Mouse (Mus musculus) small intestine, adult 2 months (tissue): ENCODE measurements around the gene Baz2b. TPM values are rescaled to one million over a fixed set of nuclear protein-coding genes. Genes with fewer than 3 reads are reported as not detected.

Experiments
- H3K27ac ChIP-seq: fragments of 200-500 bp; 2 replicates; pipeline ENCODE4 v1.5.1; 2012; ENCODE audit warnings: low read depth, low read length, control low read depth, inconsistent platforms; ENCODE audit not compliant: insufficient read depth
- H3K27me3 ChIP-seq: fragments of 200-500 bp; 2 replicates; pipeline ENCODE4 v1.6.1; 2012; ENCODE audit warnings: mild to moderate bottlenecking, moderate library complexity, low read length, inconsistent platforms; ENCODE audit not compliant: control insufficient read depth, insufficient read depth
- H3K36me3 ChIP-seq: fragments of 200-500 bp; 2 replicates; pipeline ENCODE4 v1.6.1; 2012; ENCODE audit warnings: mild to moderate bottlenecking, low read length, control low read depth, inconsistent platforms; ENCODE audit not compliant: control insufficient read depth, insufficient read depth
- H3K4me1 ChIP-seq: fragments of 200-500 bp; 2 replicates; pipeline ENCODE4 v1.6.1; 2012; ENCODE audit warnings: low read length, inconsistent platforms, mixed read lengths; ENCODE audit not compliant: control insufficient read depth, insufficient read depth, insufficient read length
- H3K4me3 ChIP-seq: fragments of 200-500 bp; 2 replicates; pipeline ENCODE4 v1.5.1; 2012; ENCODE audit warnings: low read depth, mild to moderate bottlenecking, control low read depth, inconsistent platforms, low read length, moderate library complexity
- CTCF ChIP-seq: fragments of 200-500 bp; IDR thresholded peaks from 2 replicates; pipeline ENCODE4 v1.5.1; 2012; ENCODE audit warnings: low read depth, mild to moderate bottlenecking, control low read depth, inconsistent platforms, low read length, moderate library complexity, mixed read lengths; ENCODE audit not compliant: insufficient replicate concordance, insufficient read length; ENCODE audit errors: extremely low read depth
- POLR2A ChIP-seq: fragments of 200-500 bp; IDR thresholded peaks from 2 replicates; pipeline ENCODE4 v1.6.1; 2012; ENCODE audit warnings: low read depth, mild to moderate bottlenecking, control low read depth, inconsistent platforms, low read length, moderate library complexity
- WGBS: fragments of 180-500 bp; shearing (Covaris S2); methylation state at CpG from one replicate; pipeline ENCODE4 v1.1.7; 2018; 5-methylcytosine and 5-hydroxymethylcytosine counted together
- polyA plus RNA-seq: library from polyadenylated mRNA; depleted of rRNA; stranded (reverse); fragments of >200 nt; gene quantifications from 2 replicates; pipeline ENCODE4 v1.2.3, GENCODE M21; 2012

Gene Baz2b
- polyA plus RNA-seq, 1 experiment: 9.9 TPM

DNA sequence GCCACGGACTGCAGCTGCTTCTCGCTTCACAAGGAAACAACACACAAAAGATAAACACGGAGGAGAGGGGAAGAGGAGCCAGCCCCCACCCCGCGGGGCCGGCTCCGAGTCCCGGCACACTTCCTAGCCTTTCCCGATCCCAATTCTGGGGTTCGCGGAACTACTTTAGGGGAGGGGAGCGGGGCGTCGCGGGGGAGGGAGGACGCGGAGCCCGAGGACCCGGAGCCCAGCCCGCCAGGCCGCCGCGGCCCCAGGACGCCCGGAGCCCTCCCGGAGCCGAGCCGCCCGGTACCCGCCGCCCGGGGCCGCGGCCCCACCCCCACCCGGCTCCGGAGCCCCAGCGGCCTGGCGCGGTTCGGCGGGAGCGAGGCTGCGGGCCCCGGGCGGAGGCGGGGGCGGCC is 85.0 kb downstream of the Baz2b start:
- TF ChIP-seq CTCF (no peak), POLR2A (no peak; the same call in 1 of the 2 replicates)
- Histone ChIP-seq H3K27ac (peak overlapping the region; percentile 91), H3K36me3 (no peaks in the 10 kb centered on the region), H3K4me1 (peaks cover 3% of the 10 kb centered on the region; the same call in 1 of the 2 replicates), H3K4me3 (peak overlapping the region; percentile 76), H3K27me3 (no peaks in the 10 kb centered on the region)
- 3% methylated on average over 37 of the region's 47 CpGs for WGBS

DNA sequence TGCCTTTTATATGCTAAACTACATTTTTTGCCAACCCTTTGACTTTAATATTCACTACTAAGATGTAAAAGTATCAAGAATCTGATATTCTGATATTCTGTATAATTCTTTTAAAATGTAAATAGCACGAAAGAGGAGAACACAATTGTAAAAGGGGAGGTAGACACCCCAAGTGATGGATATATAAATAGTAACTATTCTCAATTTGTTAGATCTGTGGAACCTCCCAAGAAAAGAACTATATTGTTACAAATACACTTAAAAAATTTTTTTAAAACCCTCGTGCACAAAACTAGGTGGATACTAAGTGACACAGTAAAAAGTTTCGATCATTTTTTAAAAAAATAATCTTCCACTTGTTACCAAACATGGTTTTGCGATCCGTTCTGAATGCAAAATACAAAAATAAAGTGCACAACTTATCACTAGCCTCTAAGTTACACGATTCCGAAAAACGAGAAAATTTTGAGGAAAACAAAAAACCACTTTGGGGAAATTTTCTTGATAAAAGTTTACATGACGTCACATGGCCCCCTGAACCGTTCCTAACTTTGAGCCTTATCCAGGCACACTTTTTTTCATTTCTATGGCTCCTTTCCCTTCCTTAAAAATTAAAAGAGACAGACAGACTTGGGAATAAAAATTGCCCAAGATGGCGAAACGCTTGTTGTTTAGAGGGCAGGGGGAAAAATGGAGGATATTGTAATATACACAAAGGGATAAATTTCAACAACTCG is 85.6 kb downstream of the Baz2b start:
- no peaks in the 10 kb centered on the region for H3K36me3 ChIP-seq
- H3K4me1 ChIP-seq: peaks cover 3% of the 10 kb centered on the region; the same call in 1 of the 2 replicates
- peak overlapping the region; percentile 90 for H3K27ac ChIP-seq
- H3K4me3 ChIP-seq: peak overlapping the region; percentile 76
- 2% methylated on average over 13 of the region's 13 CpGs for WGBS
- TF ChIP-seq POLR2A (no peak), CTCF (no peak)
- no peaks in the 10 kb centered on the region for H3K27me3 ChIP-seq

DNA sequence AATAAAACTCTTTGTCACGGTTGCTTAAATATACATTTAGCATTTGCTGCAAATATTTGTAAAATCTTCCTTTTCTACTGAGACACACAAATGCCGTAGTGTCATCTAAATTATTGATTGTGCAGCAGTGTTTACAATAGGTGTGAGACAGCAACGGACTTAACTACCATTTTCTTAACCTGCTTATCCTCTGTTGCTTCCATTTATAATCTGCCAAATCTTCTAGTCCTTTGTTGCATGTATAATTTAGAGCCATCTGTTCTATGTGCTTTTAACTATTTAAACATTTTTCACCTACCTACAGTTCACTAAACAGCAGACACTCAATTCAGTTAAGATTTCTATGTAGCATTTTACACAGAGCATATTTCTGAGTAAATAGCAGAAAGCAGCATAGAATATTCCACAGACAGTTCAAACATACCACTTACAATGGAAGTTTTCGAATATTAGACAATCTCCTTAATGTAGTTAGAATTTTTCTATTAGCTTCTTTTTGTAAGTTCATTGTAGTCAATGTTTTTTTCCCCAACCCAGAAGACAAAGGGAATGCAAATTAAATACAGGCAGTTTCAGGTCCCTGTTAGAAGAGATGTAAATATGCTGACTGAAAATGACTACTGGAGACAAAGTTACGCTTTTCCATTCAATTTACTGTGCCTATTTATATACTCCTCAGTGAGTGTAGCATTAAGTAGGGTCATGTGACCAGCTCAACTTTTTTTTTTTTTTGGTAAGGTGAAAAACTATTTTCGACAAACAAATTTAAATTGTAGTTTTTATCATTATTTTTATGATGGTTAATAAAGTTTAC is 86.4 kb downstream of the Baz2b start:
- Histone ChIP-seq H3K36me3 (no peaks in the 10 kb centered on the region), H3K4me1 (peaks cover 3% of the 10 kb centered on the region; the same call in 1 of the 2 replicates), H3K27me3 (no peaks in the 10 kb centered on the region), H3K27ac (no peak overlapping the region), H3K4me3 (no peak overlapping the region)
- no peak for TF ChIP-seq CTCF
- no peak for TF ChIP-seq POLR2A
- WGBS: 16% methylated on average over 6 of the region's 6 CpGs

DNA sequence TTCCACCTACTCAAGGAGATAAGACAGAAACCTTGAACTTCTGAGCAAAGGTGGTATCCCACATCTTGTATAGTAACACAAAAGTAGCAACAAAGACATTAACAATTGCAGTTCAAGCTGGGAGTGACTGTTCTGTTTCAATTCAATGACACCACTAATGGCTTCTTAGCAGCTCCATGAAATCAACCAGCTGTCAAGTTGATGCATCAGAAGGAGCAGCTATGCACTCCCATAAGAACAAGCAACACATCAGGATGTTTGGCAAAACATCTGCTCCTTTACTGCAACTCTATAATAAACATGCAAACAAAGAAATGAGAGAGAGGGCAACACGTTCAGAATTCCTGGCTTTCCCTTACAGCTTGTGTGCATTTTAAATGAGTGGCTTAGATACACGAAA is 87.5 kb downstream of the Baz2b start:
- TF ChIP-seq POLR2A (no peak), CTCF (no peak)
- WGBS: 25% methylated on average over 2 of the region's 2 CpGs
- H3K4me3 ChIP-seq: no peak overlapping the region
- H3K36me3 ChIP-seq: no peaks in the 10 kb centered on the region
- peaks cover 3% of the 10 kb centered on the region; the same call in 1 of the 2 replicates for H3K4me1 ChIP-seq
- no peaks in the 10 kb centered on the region for H3K27me3 ChIP-seq
- peak overlapping the region; percentile 48 for H3K27ac ChIP-seq

GRCm38 (mm10) chr2:60120681-60121080 is 89.0 kb downstream of the Baz2b start:
- H3K27ac ChIP-seq: no peak overlapping the region
- H3K4me1 ChIP-seq: peaks cover 4% of the 10 kb centered on the region; the same call in 1 of the 2 replicates
- TF ChIP-seq POLR2A: no peak
- TF ChIP-seq CTCF: no peak
- H3K27me3 ChIP-seq: no peaks in the 10 kb centered on the region
- H3K4me3 ChIP-seq: no peak overlapping the region
- H3K36me3 ChIP-seq: no peaks in the 10 kb centered on the region
- WGBS: 16% methylated on average over 2 of the region's 2 CpGs

- WGBS: 64% methylated on average over 10 of the region's 10 CpGs
- Histone ChIP-seq H3K36me3 (no peaks in the 10 kb centered on the region), H3K4me3 (no peak overlapping the region), H3K4me1 (peaks cover 4% of the 10 kb centered on the region; the same call in 1 of the 2 replicates), H3K27me3 (no peaks in the 10 kb centered on the region), H3K27ac (no peak overlapping the region)
- TF ChIP-seq CTCF (no peak), POLR2A (no peak)
Measured at GRCm38 (mm10) chr2:60118684-60119558, 90.7 kb downstream of the Baz2b start.
